Mouse (Mus musculus): Measurements from ENCODE around the gene Smg5. TPM values are rescaled to one million over a fixed set of nuclear protein-coding genes. Genes with fewer than 3 reads are reported as not detected.
"Not testable (repeated sequence)": the region's sequence is repeated elsewhere in the genome, so short reads cannot be mapped to it uniquely, and the experiment has no call there.

The Smg5 gene
- polyA plus RNA-seq (2012; ENCODE audit: insufficient read depth, low replicate concordance) = 39.8 and 77.9 TPM in 2 replicates

DNA sequence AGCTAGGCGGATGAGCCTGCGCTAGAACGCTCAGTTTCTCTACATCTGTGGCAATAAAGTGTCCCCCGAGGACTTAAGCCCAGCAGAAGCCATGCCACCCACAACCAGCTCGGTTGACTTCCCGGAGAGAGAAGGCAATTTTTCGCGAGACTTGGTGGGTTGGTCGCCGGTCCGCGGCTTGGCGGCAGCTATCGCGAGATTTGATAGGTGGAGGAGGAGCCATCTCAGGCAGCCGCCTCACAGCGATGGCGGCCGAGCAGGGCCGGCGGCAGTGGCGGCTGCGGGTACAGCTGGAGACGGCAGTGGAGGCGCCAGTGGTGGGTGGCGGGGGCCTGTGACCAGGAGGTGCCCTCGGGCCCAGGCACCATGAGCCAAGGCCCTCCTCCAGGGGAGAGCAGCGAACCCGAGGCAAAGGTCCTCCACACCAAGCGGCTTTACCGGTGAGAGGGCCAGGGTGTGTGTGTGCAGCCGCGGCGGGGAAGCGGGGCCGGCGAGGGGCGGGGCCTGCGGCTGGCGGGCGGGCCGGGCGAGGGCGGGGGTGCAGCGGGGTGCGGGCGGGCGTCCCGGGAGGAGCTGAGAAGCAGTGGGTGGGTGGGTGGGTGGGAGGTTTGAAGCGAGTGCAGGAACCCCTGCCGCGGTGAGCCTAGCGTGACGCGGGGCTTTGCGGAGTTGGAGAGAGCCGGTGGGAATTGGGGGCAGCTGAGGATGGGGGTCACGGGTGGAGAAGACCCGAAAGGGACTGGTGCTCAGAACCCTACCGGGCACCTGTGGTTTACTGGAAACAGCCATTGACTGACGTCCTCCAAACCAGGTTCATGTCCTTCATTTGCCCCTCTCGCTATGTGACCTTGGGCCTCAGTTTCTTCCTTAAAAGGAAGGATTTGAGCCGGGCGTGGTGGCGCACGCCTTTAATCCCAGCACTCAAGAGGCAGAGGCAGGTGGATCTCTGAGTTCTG lies at the start of gene Smg5, which contains the start of gene Tmem79:
Smg5 (plus strand) TSS at position 203 of the 956 bp plus-strand sequence.
Tmem79 (minus strand) TSS at position 91 of the 956 bp plus-strand sequence.
- Histone ChIP-seq H3K4me3 (replicated peaks) (peak within 1 kb of the TSS; percentile 92), H3K27me3 (replicated peaks) (no peaks in the 10 kb centered on the region), H3K36me3 (replicated peaks; ENCODE audit: low read length) (peaks cover 33% of the 10 kb centered on the region), H3K9me3 (no peaks in the 10 kb centered on the region), H3K4me1 (peaks cover 56% of the 10 kb centered on the region)
- TF ChIP-seq FLI1 (IDR thresholded peaks at IDR 0.05; ENCODE audit: low read length) (no peak), GATA1 (IDR thresholded peaks at IDR 0.05; ENCODE audit: borderline replicate concordance, low read length) (no peak)

DNA sequence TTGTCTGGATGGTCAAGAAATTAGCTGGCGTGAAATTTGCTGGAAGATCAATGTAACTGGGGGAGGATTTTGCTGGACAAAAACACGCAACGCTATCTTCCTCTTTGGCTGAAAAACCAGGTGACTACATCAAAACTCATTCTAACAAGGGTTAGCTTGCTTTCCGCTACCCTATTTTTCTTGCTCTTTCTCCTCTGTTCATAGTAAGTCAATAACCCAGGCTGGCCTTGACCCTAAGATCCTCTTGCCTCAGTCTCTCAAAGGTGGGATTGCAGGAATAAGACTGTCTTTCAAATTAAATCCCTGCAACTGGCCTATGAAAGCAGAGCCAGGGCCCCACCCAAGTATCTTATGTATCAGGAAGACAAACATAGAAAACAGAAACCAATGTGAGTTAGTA lies 49.0 kb upstream of the Smg5 start, which contains the start of gene Gm38392:
Gm38392 (minus strand) TSS at position 101 of the 400 bp plus-strand sequence.
- Histone ChIP-seq H3K27me3 (replicated peaks) (no peaks in the 10 kb centered on the region), H3K9me3 (no peaks in the 10 kb centered on the region), H3K36me3 (replicated peaks; ENCODE audit: low read length) (peaks cover 31% of the 10 kb centered on the region), H3K4me3 (replicated peaks) (no peak within 1 kb of the TSS), H3K4me1 (peaks cover 3% of the 10 kb centered on the region)
- no peak for TF ChIP-seq FLI1 (IDR thresholded peaks at IDR 0.05; ENCODE audit: low read length)
- TF ChIP-seq GATA1 (IDR thresholded peaks at IDR 0.05; ENCODE audit: borderline replicate concordance, low read length) = no peak

DNA sequence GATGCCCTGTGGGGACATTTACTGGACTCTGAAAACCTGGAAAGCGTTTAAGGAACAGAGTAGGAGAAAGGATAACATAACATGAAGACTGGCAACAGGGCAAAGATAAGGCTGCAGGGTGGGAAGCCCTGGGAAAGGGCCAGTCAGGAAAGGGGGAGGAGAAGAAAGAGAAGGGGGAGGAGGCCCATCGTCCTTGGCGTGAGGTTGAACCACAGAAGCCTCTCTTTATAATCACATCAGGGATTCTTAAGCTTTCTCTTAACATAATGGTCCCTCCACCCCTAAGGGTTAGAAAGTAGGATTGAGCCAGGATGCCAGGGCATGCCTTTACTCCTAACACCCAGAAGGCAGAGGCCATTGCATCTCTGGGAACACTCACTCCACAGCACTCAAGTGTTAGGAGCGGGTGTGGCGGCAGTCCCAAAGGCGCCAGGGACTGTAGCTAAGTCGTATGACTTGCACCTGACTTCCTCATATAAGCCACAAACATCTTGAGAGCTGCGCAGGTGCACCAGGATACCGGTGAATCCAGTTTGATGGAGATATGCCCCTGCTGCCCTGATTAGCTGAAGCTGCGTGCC lies 47.8 kb upstream of the Smg5 start:
- not testable (repeated sequence) for H3K9me3 ChIP-seq; H3K4me3 ChIP-seq (replicated peaks); H3K27me3 ChIP-seq (replicated peaks); H3K4me1 ChIP-seq
- peaks cover 31% of the 10 kb centered on the region for H3K36me3 ChIP-seq (replicated peaks; ENCODE audit: low read length)

DNA sequence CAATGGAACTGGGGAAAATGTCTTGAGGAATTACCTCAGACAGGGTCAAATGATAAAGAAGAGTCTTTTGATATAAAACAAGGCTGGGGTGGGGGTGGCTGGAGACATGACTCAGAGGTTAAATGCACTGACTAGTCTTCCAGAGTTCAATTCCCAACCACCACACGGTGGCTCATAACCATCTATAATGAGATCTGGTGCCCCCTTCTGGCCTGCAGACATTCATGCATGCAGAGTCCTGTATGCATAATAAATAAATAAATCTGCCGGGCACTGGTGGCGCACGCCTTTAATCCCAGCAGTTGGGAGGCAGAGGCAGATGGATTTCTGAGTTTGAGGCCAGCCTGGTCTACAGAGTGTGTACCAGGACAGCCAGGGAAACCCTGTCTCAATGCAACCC lies 44.1 kb upstream of the Smg5 start:
- Histone ChIP-seq H3K27me3 (replicated peaks) (no peaks in the 10 kb centered on the region), H3K36me3 (replicated peaks; ENCODE audit: low read length) (peaks cover 16% of the 10 kb centered on the region), H3K4me3 (replicated peaks) (no peak overlapping the region), H3K4me1 (peaks cover 21% of the 10 kb centered on the region), H3K9me3 (no peaks in the 10 kb centered on the region)
- TF ChIP-seq FLI1 (IDR thresholded peaks at IDR 0.05; ENCODE audit: low read length) = no peak
- no peak for TF ChIP-seq GATA1 (IDR thresholded peaks at IDR 0.05; ENCODE audit: borderline replicate concordance, low read length)

DNA sequence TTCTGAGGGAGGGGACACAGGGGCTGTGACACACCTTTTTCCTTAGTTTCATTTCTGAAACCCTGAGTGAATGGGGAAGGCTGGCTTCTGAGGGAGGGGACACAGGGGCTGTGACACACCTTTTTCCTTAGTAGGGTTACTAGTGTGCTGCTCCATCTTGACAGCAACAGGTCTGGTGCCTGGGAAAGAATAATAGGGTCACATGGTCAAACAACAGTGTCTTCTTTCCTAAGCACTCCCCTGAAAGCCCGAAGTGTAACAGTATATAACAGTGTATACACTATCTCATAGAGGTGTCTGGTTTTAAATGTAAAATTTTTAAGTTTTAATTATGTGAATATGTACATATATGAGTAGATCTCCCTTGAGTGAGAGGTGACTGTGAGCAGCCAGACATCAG lies 40.8 kb upstream of the Smg5 start:
- H3K9me3 ChIP-seq; H3K27me3 ChIP-seq (replicated peaks): not testable (repeated sequence)
- peaks cover 40% of the 10 kb centered on the region for H3K4me1 ChIP-seq
- H3K4me3 ChIP-seq (replicated peaks) = peak overlapping the region; percentile 98
- H3K36me3 ChIP-seq (replicated peaks; ENCODE audit: low read length) = peaks cover 17% of the 10 kb centered on the region

DNA sequence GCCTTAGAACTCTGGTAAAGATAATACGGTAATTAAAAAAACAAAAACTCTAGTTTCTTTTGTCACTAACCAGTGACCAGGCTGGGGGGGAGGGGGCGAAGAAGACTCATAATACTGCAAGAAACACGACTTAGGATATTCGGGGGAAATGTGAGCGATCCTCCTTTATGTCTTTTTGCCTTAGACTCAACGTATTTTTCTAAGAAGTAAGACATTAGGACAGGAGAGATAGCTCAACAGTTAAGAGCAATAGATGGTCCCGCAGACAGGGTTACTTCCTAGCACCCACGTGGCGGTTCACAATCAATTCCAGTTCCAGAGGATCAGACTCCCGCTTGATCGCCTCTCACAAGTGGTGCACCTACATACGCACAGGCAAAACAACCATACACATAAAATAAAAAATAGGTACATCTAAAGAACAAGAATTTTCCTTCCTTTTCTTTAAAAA lies 39.9 kb upstream of the Smg5 start:
- Histone ChIP-seq H3K4me3 (replicated peaks) (peak overlapping the region; percentile 98), H3K27me3 (replicated peaks) (no peaks in the 10 kb centered on the region), H3K36me3 (replicated peaks; ENCODE audit: low read length) (peaks cover 24% of the 10 kb centered on the region), H3K9me3 (no peaks in the 10 kb centered on the region), H3K4me1 (peaks cover 40% of the 10 kb centered on the region)
- no peak for TF ChIP-seq FLI1 (IDR thresholded peaks at IDR 0.05; ENCODE audit: low read length)
- TF ChIP-seq GATA1 (IDR thresholded peaks at IDR 0.05; ENCODE audit: borderline replicate concordance, low read length) = no peak

DNA sequence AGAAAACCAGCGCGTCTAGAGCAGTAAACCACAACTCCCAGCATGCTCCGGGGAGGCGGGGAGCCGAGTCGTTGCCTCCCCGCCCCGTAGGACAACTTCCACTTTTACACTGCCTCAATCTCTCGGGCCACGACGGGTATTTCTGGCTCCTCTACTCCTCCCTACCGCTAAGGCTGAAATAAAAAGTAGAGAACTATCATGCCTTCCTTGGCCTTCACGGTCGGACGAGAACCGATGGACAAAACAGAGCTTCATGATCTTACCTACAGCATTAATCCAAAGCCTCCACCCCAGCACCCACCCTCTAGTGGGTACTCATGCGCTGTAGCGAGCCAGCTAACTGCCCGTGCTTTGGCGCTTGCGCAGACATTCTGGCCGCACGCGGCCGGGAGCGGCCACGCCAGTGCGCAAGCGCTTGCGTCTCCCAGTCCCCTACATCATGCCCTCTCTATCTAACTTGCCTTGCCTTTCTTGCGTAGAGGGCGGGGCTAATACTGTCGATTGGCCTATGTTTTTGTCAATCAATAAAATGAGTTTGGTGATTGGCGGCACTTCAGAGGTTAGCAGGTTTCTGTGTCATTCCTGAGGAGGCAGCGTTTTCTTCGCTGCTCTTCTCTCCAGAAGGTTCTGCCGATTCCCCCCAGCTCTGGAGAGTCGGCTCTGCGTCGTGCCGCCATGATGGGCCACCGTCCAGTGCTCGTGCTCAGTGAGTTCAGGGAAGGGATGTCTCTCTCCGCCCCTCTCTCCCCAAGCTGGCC lies 39.3 kb upstream of the Smg5 start, which contains the start of the genes Tsacc and Cct3:
Tsacc (minus strand) TSS at position 439 of the 758 bp plus-strand sequence.
Cct3 (plus strand) TSS at position 556 of the 758 bp plus-strand sequence.
- Histone ChIP-seq H3K36me3 (replicated peaks; ENCODE audit: low read length) (peaks cover 29% of the 10 kb centered on the region), H3K4me1 (peaks cover 40% of the 10 kb centered on the region), H3K9me3 (no peaks in the 10 kb centered on the region), H3K4me3 (replicated peaks) (peak within 1 kb of the TSS; percentile 98), H3K27me3 (replicated peaks) (no peaks in the 10 kb centered on the region)
- no peak for TF ChIP-seq GATA1 (IDR thresholded peaks at IDR 0.05; ENCODE audit: borderline replicate concordance, low read length)
- TF ChIP-seq FLI1 (IDR thresholded peaks at IDR 0.05; ENCODE audit: low read length) = no peak

DNA sequence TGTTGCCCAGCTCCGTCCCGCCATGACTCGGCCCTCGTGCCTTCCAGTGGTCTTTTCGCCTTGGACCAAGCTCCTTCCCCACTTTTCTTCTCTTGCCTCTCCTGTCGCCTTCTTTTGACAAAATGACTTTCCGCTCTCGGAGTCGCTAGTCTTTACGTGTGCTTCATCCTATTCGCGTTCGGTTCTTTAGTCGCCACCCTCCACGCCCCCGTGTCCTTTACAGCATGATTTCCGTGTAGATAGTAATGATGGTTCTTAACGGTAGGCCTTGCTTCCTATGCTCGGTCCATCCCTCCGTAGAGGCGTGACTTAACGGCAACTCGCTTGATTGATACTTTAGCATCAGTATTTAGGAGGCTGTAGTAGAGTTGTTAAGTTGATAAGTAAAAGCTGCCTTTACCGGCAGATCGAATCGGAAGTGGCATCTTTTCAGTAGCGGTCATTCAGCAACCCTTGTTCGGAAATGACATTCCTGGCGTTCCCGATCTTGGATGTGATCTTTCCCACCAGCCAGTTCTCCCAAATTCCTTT lies 38.7 kb upstream of the Smg5 start:
- TF ChIP-seq GATA1 (IDR thresholded peaks at IDR 0.05; ENCODE audit: borderline replicate concordance, low read length) (no peak), FLI1 (IDR thresholded peaks at IDR 0.05; ENCODE audit: low read length) (no peak)
- H3K9me3 ChIP-seq = no peaks in the 10 kb centered on the region
- no peaks in the 10 kb centered on the region for H3K27me3 ChIP-seq (replicated peaks)
- peak overlapping the region; percentile 98 for H3K4me3 ChIP-seq (replicated peaks)
- peaks cover 35% of the 10 kb centered on the region for H3K36me3 ChIP-seq (replicated peaks; ENCODE audit: low read length)
- H3K4me1 ChIP-seq = peaks cover 40% of the 10 kb centered on the region

DNA sequence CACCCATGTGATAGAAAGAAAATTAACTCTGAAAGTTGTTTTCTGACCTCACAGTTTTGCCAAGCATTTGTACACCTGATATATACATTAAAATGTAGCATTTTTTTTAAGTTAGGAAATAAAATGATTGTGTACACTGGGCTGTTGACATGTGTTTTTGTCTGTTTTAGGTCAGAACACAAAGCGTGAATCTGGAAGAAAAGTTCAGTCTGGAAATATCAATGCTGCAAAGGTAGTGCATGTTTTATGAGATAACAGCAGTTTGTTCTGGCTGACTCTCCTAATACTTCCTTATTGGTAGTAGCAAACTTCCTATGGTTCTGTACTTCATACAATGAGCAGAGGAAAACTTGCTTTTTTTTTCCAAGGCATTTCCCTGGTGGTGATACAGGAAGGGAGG lies 36.9 kb upstream of the Smg5 start:
- H3K4me3 ChIP-seq (replicated peaks) = no peak overlapping the region
- H3K36me3 ChIP-seq (replicated peaks; ENCODE audit: low read length) = peaks cover 53% of the 10 kb centered on the region

More for the DNA sequence above, 36.9 kb upstream of the Smg5 start:
- TF ChIP-seq GATA1 (IDR thresholded peaks at IDR 0.05; ENCODE audit: borderline replicate concordance, low read length) (no peak), FLI1 (IDR thresholded peaks at IDR 0.05; ENCODE audit: low read length) (no peak)
- no peaks in the 10 kb centered on the region for H3K27me3 ChIP-seq (replicated peaks)
- peaks cover 40% of the 10 kb centered on the region for H3K4me1 ChIP-seq
- no peaks in the 10 kb centered on the region for H3K9me3 ChIP-seq

Data from megakaryocyte, embryonic 14.5 days (primary cell).